Mouse (Mus musculus) frontal cortex, postnatal 14 days (tissue): ENCODE measurements around the gene Mgat4b.

Source experiments
- DNase-seq, 2 experiments: peaks; one replicate each; pipeline ENCODE4 v3.0.0; 2022; ENCODE audit warnings: low spot score in 2 of 2

Gene Mgat4b

DNA sequence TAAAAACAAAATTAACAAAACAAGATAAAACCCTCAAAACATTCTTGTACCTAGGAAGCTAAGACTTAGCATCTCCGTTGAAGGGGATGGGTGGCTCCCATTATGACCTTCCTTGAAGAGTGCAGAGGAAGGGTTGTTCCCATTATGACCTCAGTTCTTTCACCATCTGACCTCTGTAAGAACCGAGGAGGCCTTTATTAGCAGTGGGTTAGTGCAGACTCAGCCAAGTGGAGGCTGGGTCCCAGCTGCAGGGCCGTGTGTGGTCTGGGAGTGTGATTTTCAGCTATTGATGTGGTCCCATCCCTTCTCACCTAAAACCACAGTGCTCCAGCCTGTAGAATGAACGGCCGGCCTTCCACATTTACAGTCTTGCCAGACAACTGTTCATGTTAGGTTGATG is 34.6 kb downstream of the Mgat4b start:
- no peak for DNase-seq

DNA sequence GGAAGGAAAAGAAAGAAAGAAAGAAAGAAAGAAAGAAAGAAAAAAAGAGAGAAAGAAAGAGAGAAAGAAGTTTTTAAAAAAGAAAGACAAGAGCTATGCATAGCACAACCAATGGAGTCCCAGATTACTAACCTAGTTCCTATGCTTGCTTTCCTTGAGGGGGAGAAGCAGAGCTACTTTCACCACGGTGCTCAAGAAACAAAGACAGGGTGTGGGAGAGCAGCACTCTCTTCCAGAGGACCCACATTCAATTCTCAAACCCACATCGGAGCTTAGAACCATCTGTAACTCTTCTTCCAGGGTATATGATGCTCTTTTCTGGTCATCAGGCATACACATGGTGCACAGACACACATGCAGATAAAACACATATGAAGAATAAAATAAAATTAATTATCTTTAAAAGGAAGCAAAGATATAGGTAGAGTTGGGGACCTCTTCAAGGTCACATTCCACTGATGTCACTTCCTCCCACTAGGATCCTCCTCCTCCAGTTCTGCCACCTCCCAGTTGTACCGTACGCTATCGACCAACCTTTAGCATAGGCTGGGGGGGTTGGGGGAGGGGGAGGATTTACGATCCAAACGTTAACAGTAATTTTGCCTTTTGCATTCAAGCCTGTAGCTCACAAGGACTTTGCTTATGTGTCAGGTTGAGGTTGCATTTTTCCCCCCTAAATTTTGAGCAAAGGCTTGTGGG is 37.9 kb downstream of the Mgat4b start:
- no peak for DNase-seq

DNA sequence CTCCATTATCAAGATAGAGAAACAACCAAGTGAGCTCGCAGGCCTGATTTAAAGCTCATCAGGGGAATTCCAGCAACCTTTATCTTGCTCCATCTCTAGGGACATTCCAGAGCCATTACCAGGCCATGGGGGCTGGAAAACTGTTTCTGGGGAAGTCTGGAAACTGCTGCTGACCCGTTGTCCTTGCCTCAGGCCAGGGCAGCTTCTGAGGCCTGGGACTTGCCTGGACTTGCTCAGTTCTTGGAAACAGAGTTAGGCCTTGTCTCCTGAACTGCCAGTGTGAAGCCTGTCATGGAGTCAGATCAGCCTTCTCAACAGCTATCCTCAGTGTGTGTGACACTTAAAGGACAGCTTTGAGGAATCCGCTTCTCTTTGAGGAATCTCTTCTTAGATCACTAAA is 41.5 kb downstream of the Mgat4b start:
- no peak for DNase-seq

DNA sequence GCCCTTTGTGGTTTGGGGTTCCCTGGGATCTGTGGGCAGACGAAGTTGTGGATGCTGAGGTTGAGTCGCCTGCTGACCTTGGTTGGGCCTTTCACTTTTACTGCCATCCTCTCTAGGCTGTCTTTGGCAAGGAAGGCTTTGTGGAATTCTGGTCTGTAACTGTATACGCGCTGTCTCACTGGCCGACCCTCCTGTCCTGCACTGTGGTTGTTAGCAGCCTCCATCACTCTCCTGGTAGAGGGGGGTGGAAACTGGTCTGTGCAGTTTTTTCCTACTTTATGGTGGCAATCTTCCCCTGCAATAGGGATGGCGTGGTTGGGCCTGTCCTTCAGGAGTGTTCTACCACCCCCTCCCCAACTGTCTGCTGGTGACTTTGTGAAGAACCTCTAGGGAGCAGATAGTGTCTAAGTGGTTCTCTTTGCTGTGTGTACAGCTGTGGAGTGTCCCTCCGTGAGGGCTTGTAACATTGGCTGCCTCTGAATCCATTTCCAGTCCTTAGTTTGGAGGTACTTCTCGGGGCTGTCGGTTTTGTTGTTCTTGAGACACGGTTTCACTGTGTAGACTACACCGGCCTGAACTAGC is 42.1 kb downstream of the Mgat4b start:
- no peak for DNase-seq

DNA sequence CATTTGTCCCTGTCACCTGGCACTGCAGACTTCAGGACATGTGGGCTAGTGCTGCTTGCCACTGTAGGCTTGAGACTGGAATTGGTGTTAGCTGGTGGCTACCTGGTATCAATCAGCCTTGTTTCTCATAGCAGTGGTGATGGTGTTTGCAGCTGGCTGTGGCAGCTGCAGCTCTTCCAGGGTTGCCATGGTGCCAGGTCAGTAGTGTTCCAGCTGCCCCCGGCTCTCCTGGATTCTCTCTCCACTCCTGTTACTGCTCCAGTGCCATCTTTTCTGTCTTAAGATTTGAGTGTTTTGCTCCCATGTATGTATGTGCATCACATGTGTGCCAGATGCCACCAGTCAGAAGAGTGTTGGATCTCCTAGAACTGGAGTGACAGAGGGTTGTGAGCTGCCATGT is 42.7 kb downstream of the Mgat4b start:
- DNase-seq: no peak

DNA sequence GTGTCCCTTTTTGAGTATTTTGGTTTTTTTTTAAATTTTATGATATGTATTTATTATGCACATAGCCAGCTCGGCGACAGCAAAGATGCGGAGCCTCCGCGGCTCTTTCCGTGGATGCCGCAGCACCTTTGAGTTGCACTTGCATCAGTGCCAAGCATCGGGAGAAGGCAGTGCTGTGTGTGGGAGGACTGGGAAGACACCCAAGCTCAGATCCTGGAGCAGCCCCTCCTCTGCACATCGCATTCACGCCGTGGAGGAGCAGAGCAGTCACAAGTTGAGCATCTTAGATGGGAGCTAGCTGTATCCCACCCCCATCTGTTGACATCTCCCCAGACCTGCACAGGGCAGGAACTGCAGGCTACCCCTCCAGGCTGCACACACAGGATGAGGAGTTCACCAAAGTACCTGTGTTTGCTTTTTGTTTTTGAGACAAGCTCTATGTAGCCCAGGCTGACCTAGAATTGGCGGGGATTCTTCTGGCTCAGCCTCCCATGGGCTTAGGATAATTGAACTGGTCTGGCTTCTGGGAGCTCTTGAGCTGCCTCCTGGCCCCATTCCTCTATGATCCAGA is 43.4 kb downstream of the Mgat4b start:
- peak; percentile 73 to 81 for DNase-seq

DNA sequence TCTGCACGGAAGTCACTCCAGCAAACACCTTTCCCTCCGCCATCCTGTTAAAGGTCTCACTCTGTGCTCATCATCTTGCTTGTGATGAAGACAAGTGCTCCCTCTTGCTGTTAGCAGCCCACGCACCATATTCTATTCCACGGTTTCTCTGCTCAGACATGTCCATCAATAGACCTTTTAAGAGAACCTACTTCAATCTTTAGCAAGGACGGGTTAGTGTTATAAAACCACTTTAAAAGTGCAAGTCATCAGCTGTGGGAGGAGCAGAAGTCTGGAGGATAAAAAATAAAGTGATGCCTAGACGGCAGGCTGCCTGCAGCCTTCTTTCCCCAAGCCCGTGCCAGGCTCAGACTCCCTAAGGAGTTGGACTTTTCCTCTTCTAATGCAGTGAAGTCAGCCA is 45.9 kb downstream of the Mgat4b start:
- no peak for DNase-seq

DNA sequence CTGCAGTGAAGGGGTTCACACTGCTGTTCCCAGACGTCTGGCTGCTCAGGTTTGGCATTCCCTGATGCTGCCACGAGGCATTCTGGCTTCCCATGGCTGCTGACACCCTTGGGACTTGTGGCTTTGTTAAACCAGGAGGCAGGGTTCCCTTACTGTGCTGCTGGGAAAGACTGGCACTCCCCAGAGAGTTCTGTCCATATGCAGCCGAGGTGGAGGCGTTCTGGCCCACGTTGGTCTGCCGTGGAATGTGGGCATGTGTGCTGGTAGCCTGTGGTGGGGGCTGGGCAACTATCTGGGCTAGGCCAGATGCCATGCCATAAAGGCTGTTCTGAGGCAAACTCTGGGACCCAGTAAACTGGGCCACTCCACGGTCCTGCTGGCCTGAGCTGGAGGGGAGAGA is 47.6 kb downstream of the Mgat4b start:
- no peak for DNase-seq

DNA sequence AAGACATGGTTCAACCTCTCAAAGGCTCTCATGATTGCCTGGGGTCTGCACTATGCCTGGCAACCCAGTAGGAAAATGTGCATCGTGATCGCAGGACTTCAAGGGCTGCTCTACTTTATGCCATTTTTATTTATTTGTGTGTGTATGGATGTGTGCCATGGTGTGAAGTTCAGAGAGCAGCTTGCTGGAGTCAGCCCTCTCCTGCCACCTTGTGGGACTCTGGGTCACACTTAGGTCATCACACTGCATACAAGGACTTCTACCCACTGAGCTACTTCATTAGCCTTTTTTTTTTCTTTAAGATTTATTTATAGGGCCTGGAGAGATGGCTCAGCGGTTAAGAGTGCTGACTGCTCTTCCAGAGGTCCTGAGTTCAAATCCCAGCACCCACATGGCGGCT is 51.3 kb downstream of the Mgat4b start:
- DNase-seq: no peak

DNA sequence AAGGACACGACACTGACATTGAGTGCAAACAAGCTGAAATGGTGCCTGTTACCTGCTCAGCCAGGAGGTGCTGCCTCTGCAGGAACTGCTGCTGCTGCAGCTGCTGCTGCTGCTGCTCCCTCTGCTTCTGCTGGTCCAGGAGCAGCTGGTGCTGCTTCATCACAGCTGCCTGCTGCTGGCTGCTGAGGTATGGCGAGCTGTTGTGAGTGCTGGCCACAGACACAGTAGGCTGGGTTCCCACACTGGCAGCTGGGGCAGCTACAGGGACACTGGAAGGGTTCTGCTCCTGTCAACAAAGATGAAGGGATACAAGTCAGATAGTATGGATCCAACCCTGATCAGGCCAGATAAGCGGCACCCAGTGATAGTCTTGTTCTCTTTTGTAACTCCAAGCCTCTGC is 52.5 kb downstream of the Mgat4b start:
- DNase-seq: no peak

DNA sequence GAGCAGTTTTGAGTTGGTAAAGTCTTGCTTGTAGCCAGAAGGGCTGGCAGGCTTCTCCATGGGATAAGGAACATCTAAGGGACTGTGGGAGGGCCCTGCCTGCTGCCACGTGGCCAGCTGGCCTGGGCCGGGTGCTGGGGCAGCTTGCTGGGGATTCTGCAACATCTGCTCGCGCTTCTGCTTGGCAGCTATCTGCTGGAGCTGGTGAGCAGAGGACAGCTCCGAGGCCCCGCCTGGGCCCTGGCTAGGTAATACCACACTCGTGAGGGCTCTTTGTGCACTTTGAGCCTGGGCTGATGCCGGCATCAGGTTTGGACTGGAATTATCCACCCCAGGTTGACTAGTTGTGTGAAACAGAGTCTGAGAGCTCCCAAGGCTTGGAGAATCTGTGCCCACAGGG is 55.2 kb downstream of the Mgat4b start:
- DNase-seq: no peak

DNA sequence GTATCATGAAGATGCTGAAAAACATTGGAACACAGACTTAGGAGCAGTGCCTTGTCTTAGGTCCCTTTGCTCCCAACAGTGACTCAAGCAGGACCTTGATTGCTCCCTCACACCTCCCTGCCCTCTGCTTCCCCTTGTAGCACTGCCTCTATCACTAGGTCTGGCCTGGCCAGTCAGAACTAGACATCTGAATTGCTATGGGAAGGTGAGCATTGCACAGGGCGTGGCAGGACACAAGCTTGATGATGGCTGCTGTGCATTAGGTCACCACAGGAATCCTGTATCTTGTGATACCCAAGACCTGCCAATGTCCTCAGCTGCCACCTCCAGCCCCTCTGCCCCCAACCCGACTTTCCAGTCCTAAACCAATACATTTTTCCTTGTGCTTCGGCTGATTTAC is 56.3 kb downstream of the Mgat4b start:
- no peak for DNase-seq

DNA sequence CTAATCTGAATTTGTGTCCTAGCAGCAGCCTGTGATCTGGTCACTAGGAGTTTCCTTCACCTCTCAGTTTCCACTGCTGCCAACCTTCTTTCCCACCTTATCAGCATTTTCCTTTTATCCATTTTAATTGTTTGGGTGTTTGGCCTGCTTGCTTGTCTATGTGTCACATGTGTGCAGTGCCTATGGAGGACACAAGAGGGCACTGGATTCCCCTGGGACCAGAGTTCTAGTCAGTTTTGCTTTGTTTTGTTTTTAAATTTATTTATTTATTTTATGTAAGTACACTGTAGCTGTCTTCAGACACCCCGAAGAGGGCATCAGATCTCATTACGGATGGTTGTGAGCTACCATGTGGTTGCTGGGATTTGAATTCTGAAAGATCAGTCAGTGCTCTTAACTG is 58.5 kb downstream of the Mgat4b start:
- DNase-seq: no peak

DNA sequence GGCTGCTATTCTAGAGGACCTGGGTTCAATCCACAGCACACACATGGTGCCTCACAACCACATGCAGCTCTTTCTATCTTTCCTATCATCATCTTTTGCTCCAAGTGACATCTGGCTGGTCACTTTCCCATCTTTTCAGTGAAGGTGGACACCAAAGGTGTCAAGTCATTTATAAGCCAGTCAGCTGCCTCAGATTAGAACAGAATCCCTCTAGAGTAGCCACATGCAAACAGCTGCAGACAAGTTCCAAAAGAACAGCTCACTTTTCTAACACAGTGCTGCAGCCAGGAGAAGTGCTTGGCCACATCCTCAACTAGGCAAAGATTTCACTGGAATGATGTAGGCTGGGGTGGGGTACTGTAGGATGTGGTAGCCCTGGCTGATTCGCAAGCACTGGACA is 59.2 kb downstream of the Mgat4b start:
- DNase-seq: no peak

DNA sequence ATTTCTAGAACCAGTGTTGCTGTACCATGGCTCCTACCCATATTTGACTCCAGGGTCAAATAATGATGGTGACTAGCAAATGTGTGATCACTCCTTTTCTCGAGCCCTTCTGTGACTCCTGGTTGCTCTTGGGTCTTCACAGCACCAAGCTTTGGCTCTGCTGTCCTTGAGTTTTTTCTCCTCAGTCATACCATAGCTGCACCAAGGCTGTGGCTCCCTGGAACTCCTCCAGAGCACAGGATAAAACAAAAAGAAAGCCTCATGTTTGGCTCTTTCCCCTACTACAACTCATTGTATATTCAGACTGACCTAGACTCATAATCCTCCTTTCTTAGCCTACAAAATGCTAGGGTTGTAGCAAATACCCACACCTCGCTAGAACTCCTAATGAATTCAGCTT is 62.1 kb downstream of the Mgat4b start:
- no peak for DNase-seq

DNA sequence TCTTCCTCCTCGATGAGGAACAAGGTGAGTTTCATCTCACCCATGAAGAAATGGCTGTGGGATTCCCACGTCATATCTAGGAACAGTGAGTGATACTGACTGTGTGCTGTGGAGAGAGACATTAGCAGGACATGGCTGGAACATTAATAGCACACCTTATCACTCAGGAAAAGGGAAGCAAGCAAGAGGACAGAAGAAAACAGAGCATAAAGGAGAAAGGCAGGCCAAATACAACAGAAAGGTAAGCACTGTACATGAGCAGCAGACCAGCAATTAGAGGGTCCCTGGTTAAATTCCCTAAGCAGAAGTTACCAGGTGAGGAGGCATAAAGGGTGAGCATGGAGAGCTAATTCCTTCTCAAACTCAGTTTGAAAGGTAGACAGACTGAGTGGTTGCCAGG is 64.4 kb downstream of the Mgat4b start:
- no peak for DNase-seq

DNA sequence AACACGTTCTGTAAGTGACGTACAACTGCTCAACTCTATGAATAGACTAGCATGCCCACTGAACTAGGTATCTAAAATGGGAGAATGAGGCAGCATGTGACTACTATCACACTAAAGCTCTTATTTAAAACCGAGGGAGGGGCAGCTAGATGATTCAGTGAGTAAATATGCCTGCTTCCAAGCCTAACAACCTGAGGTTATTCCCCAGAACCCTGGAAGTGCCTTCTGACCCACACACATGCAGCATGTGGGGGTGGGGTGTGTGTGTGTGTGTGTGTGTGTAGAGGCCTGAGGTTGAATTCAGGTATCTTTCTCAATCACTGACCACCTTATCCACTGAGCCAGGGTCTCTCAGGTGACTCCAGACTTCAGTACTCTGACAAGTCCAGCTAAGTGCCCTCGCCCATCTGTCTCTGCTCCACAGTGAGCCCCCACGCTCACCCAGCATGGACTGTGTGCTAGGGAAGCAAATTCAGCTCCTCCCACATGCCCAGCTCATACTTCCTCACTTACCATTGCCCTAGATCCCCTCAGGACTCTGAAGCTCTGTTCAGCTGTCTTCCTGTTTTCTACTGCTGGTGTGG is 65.0 kb downstream of the Mgat4b start:
- no peak for DNase-seq

DNA sequence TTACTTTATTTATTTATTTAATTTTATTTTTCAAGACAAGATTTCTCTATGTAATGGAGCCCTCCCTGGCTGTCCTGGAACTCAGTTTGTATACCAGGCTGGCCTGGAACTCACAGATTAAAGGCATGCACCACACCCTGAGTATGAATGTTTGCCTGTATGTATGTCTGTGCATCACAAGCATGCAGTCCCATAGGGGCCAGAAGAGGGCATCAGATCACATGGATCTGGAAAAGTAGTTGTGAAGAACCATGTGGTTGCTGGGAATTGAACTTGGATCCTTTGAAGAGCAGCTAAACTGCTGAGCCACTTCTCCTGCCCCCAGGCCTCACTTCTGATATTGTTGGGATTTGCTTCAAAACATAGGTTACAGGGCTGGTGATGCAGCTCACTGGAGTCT is 66.3 kb downstream of the Mgat4b start:
- DNase-seq: no peak

DNA sequence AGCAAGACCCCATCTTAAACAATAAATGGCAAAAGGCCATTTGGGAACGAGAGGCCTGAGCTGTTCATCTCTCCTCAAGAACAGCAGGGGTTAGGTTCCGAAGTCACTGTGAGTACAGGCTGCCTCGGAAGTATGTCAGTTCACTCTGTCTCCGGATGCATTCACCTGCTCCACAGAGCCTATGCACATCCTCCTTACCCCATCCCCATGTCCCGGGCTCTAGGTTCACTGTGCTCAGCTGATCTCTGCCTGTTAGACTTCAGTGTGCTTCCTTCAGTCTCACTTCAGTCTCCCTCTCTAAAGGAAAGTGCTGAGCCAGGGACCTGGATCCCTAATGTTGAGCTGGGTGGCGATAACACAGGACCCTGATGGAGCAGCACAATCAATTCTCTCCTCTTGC is 67.0 kb downstream of the Mgat4b start:
- DNase-seq: no peak

DNA sequence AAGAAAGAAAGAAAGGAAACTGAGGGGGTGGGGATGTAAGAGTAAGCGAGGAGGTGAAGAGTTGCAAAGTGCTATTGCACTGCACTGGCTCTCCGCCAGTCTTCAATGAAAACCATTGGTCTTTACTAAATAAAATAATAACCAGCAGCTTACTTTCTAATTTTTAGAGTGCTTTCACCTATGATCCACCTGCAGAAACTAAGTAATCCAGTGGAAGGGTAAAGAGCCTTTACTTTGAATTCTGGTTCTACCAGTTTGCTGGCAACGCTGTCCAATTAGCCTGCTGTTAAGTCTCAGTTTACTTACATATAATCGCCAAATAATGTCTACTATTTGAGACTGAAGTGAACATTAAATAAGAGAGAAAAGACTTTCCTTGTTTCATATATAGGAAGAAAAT is 68.3 kb downstream of the Mgat4b start:
- no peak for DNase-seq

DNA sequence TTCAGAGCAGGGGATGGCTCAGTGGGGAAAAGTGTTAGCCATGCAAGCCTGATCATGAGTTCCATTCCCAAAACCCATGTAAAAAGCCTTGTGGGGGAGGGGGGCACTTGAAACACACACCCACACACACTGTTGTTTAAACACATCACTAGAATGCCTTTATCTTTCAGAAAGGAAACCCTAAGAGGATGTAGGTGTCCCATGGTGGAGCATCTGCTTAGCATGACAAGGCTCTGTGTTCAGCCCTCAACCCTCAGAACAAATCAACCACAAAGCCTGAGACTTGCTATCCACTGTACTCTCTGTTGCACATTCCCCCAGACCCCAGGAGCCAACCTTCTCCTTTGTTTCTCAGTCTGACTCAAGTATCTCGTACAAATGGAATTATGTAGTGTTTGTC is 69.4 kb downstream of the Mgat4b start:
- DNase-seq: no peak
